ENCODE assay signal across 16 mouse cellular contexts in the genomic region with DNA sequence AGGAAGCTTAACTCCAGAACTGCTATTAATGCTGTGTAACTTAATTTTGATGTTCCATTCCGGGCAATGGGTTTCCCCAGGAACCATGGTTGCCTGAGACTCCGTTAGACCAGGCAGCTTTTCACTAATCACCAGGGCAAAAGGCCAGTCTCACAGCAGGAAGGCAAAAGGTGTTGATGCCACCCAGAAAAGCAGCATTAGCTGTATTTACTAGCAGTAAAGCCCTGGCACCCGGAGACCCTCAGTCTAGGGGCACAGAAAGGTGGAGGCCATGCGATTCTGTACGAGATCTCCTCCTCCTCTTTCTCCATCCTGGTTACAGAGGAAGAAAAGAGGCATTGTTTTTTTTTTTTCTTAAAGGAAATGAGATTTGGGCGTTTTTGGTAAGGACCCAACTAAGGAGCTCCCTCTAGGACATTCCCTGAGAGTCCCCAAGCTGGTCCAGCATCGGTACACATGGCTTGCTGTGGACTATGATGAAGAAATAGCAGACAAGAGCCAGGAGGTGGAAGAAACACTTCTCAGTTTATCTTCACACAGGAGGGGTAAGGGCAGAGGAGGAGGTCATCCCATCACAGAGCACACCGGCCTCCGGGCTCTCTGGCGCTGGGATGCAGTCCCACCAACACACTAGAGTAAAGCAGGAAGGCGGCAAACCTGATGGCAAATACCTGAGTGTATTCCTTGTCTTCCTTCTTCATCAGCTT. TPM values are rescaled to one million over a fixed set of nuclear protein-coding genes. Genes with fewer than 3 reads are reported as not detected.
DNase-seq lines count a peak whose midpoint lies in the region; ATAC-seq lines count a peak whose summit lies in the region.
"Had no signal": no experiment of that assay in that cellular context is flagged by ENCODE, and none has a peak within 500 bp of the region (broad histone marks: within the 10 kb centered on the region; RNA-seq: fewer than 3 reads in every experiment).

No protein-coding gene starts in this region.

- peak overlapping the region; percentile 0; the same call in 1 of the 2 replicates for H3K9ac ChIP-seq in hindbrain, embryonic 11.5 days (ENCODE audit: low read depth, low read length)
- H3K9ac ChIP-seq: hindbrain, embryonic 12.5 days had no signal

- H3K27me3 ChIP-seq in hindbrain, embryonic 11.5 days (ENCODE audit: control insufficient read depth, insufficient read depth, low read length), result no peaks in the 10 kb centered on the region
- no peaks in the 10 kb centered on the region for H3K27me3 ChIP-seq in hindbrain, embryonic 10.5 days (ENCODE audit: insufficient read depth, poor library complexity, severe bottlenecking)
- H3K27me3 ChIP-seq: hindbrain, embryonic 12.5 days had no signal

- WGBS in hindbrain, embryonic 11.5 days, result 77% methylated on average over 11 of the region's 11 CpGs
- 75% methylated on average over 11 of the region's 11 CpGs for WGBS in hindbrain, embryonic 10.5 days

- DNase-seq in cerebellum, adult 18-20 months, result peak; percentile 54 to 57
- DNase-seq in cerebellum, adult 8-10 months, result no peak
- DNase-seq in hindbrain, embryonic 11.5 days (ENCODE audit: low spot score), result no peak
- DNase-seq in hindbrain, embryonic 10.5 days (ENCODE audit: low spot score), result no peak
- peak; percentile 9 for DNase-seq in lung, postnatal 36 days
- no peak for DNase-seq in lung, postnatal 10 days
- peak; percentile 37 for DNase-seq in brain, adult 2 months (ENCODE audit: low read depth, low spot score)
- DNase-seq: embryo, embryonic 11 days; kidney, adult 18-20 months had no signal

- peaks cover 17% of the 10 kb centered on the region for H3K4me1 ChIP-seq in hindbrain, embryonic 11.5 days (replicated peaks; ENCODE audit: control insufficient read depth, insufficient read depth, low read length)
- H3K4me1 ChIP-seq in hindbrain, embryonic 10.5 days (replicated peaks), result peaks cover 19% of the 10 kb centered on the region

- H3K4me3 ChIP-seq in hindbrain, embryonic 11.5 days (ENCODE audit: low read depth, low read length), result no peak overlapping the region
- H3K4me3 ChIP-seq in hindbrain, embryonic 10.5 days, result no peak overlapping the region
- H3K4me3 ChIP-seq: hindbrain, embryonic 12.5 days had no signal

- peaks cover 3% of the 10 kb centered on the region; the same call in 1 of the 2 replicates for H3K9me3 ChIP-seq in hindbrain, embryonic 11.5 days (ENCODE audit: control insufficient read depth, low read length)
- H3K9me3 ChIP-seq in hindbrain, embryonic 10.5 days, result peaks cover 43% of the 10 kb centered on the region
- H3K9me3 ChIP-seq: hindbrain, embryonic 12.5 days had no signal

- H3K36me3 ChIP-seq in hindbrain, embryonic 11.5 days (ENCODE audit: control insufficient read depth, insufficient read depth, low read length), result peaks cover 38% of the 10 kb centered on the region
- H3K36me3 ChIP-seq in hindbrain, embryonic 10.5 days, result peaks cover 62% of the 10 kb centered on the region

- H3K27ac ChIP-seq in hindbrain, embryonic 11.5 days (ENCODE audit: low read depth, low read length), result no peak overlapping the region
- H3K27ac ChIP-seq in hindbrain, embryonic 10.5 days, result no peak overlapping the region
- H3K27ac ChIP-seq: hindbrain, embryonic 12.5 days; macrophage had no signal

- ATAC-seq in hindbrain, embryonic 11.5 days (ENCODE audit: low FRiP score), result no peak
- ATAC-seq in monocyte, adult 5-6 weeks (replicated peaks; ENCODE audit: insufficient number of reproducible peaks, low FRiP score, low TSS enrichment, poor library complexity, severe bottlenecking), result no peak
- ATAC-seq: forebrain, embryonic 14.5 days had no signal

- no peak overlapping the region for H3K4me2 ChIP-seq in hindbrain, embryonic 11.5 days (replicated peaks; ENCODE audit: low read depth, low read length)
- H3K4me2 ChIP-seq: hindbrain, embryonic 12.5 days had no signal

RNA-seq across cellular contexts. Expression of a gene that starts 2.9 kb away (rescaled TPM):
- 126 and 136 TPM in 2 replicates for polyA plus RNA-seq in hindbrain, embryonic 11.5 days (2014; fragmentation: Nextera tagmentation; extraction: Ambion mirVana)
- 169 and 205 TPM in 2 replicates for polyA plus RNA-seq in hindbrain, embryonic 10.5 days (2016; fragmentation: Nextera tagmentation; extraction: Ambion mirVana)
- total RNA-seq in monocyte, adult 5-6 weeks (2017), result 79.2 to 121 TPM (median 80.4 TPM) in 3 replicates

RNA-seq across cellular contexts. Expression of a gene that starts 2.9 kb away (rescaled TPM):
- not detected in 2 replicates for polyA plus RNA-seq in hindbrain, embryonic 11.5 days (2014; fragmentation: Nextera tagmentation; extraction: Ambion mirVana)
- polyA plus RNA-seq in hindbrain, embryonic 10.5 days (2016; fragmentation: Nextera tagmentation; extraction: Ambion mirVana), result not detected in 2 replicates
- total RNA-seq in monocyte, adult 5-6 weeks (2017), result not detected in 3 replicates
- total RNA-seq: gastrocnemius, postnatal 36 days had no signal
- polyA plus RNA-seq: forebrain, embryonic 14.5 days; hindbrain, embryonic 12.5 days; macrophage; small intestine, adult 2 months; thymus, postnatal 0 days had no signal

RNA-seq across cellular contexts. Expression of a gene that starts 47.7 kb away (rescaled TPM):
- polyA plus RNA-seq in hindbrain, embryonic 11.5 days (2014; fragmentation: Nextera tagmentation; extraction: Ambion mirVana), result 1.3 and 1.7 TPM in 2 replicates
- 0.93 and 1.1 TPM in 2 replicates for polyA plus RNA-seq in hindbrain, embryonic 10.5 days (2016; fragmentation: Nextera tagmentation; extraction: Ambion mirVana)
- total RNA-seq in monocyte, adult 5-6 weeks (2017), result 0.38 to 2.2 TPM (median 1.2 TPM) in 3 replicates
- total RNA-seq: gastrocnemius, postnatal 36 days had no signal

Comparison
In these comparisons a context has a peak if more than half of its experiments do, and no peak if none do; other contexts are left out.
1. DNase-seq: peak in cerebellum, adult 18-20 months (2 of 2), lung, postnatal 36 days (single experiment) and brain, adult 2 months (single experiment); none in cerebellum, adult 8-10 months (single experiment), hindbrain, embryonic 11.5 days (single experiment), hindbrain, embryonic 10.5 days (single experiment) and lung, postnatal 10 days (single experiment).